In the genomic region with DNA sequence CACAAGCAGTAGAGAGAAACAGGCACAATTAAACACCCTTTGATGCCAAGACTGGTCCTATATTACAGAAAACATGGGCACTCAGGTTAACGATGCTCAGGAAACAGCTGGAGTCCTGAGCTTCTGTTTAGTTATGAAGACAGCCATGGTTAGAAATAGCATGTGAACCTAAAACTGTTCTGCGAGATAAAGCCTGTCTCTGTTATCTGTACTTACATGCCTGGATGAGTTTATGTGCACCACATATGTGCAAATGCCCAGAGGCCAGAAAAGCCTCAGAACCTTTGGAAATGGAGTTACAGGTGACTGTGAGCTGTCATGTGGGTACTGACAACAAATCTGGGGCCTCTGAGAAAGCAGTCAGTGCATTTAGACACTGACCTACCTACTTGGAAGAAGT, we compare ENCODE assay signal across 31 mouse cellular contexts. TPM values are rescaled to one million over a fixed set of nuclear protein-coding genes. Genes with fewer than 3 reads are reported as not detected.
DNase-seq lines count a peak whose midpoint lies in the region; ATAC-seq and TF ChIP-seq lines count a peak whose summit lies in the region.
"Had no signal": no experiment of that assay in that cellular context is flagged by ENCODE, and none has a peak within 500 bp of the region (broad histone marks: within the 10 kb centered on the region; RNA-seq: fewer than 3 reads in every experiment).

No protein-coding gene starts in this region.

- peaks cover 13% of the 10 kb centered on the region for H3K4me1 ChIP-seq in heart, postnatal 0 days (ENCODE audit: control insufficient read depth, insufficient read depth)
- peaks cover 87% of the 10 kb centered on the region for H3K4me1 ChIP-seq in liver, embryonic 12.5 days
- H3K4me1 ChIP-seq in midbrain, postnatal 0 days (ENCODE audit: insufficient read depth, low read length): no peaks in the 10 kb centered on the region
- H3K4me1 ChIP-seq: embryonic facial prominence, embryonic 15.5 days; midbrain, embryonic 13.5 days had no signal

- no peak overlapping the region for H3K9ac ChIP-seq in heart, postnatal 0 days (replicated peaks; ENCODE audit: low read depth, low read length)
- H3K9ac ChIP-seq in liver, embryonic 12.5 days: peak overlapping the region; percentile 14
- no peak overlapping the region for H3K9ac ChIP-seq in midbrain, postnatal 0 days (replicated peaks; ENCODE audit: low read length, poor library complexity, severe bottlenecking)
- H3K9ac ChIP-seq: embryonic facial prominence, embryonic 15.5 days; midbrain, embryonic 13.5 days; neural tube, embryonic 12.5 days had no signal

- H3K4me2 ChIP-seq in heart, postnatal 0 days (ENCODE audit: low read depth, low read length): no peak overlapping the region
- H3K4me2 ChIP-seq in liver, embryonic 12.5 days: peak overlapping the region; percentile 44
- H3K4me2 ChIP-seq in midbrain, postnatal 0 days (ENCODE audit: low read depth, low read length, poor library complexity, severe bottlenecking): no peak overlapping the region
- H3K4me2 ChIP-seq: embryonic facial prominence, embryonic 15.5 days; midbrain, embryonic 13.5 days; neural tube, embryonic 12.5 days had no signal

- no peak for TF ChIP-seq EP300 in heart, postnatal 0 days (IDR thresholded peaks at IDR 0.05; ENCODE audit: low read depth)

- intact Hi-C loops in left cerebral cortex, postnatal 14 days (cut with DNase I): no loop called here

- TF ChIP-seq CTCF in heart, postnatal 0 days (IDR thresholded peaks at IDR 0.05; ENCODE audit: low read depth): no peak
- no peak for TF ChIP-seq CTCF in midbrain, postnatal 0 days (IDR thresholded peaks at IDR 0.05)

- H3K27ac ChIP-seq in heart, postnatal 0 days (ENCODE audit: low read depth): peak overlapping the region; percentile 12; the same call in 1 of the 2 replicates
- peak overlapping the region; percentile 89 for H3K27ac ChIP-seq in liver, embryonic 12.5 days
- no peak overlapping the region for H3K27ac ChIP-seq in midbrain, postnatal 0 days (ENCODE audit: low read depth, low read length)
- H3K27ac ChIP-seq: embryonic facial prominence, embryonic 15.5 days; kidney, postnatal 0 days; midbrain, embryonic 13.5 days; neural tube, embryonic 12.5 days had no signal

- no peak for ATAC-seq in heart, postnatal 0 days (ENCODE audit: insufficient read depth, low read depth)
- ATAC-seq in common myeloid progenitor, adult 5-6 weeks (replicated peaks; ENCODE audit: low read depth, poor library complexity, severe bottlenecking): peak; percentile 50; the same call in 1 of the 2 replicates
- peak; percentile 84 for ATAC-seq in liver, embryonic 12.5 days
- 0 out of 2 replicates have a peak, but pooled peaks have one; percentile 21 for ATAC-seq in megakaryocyte, adult 5-6 weeks (ENCODE audit: poor library complexity, severe bottlenecking)
- no peak for ATAC-seq in midbrain, postnatal 0 days (ENCODE audit: low FRiP score)
- ATAC-seq: CD4-positive, CD25-positive, alpha-beta regulatory T cell, adult 4 months; midbrain, embryonic 13.5 days; Patski had no signal

- no peaks in the 10 kb centered on the region for H3K36me3 ChIP-seq in heart, postnatal 0 days (replicated peaks; ENCODE audit: control insufficient read depth, insufficient read depth, low read length)
- no peaks in the 10 kb centered on the region for H3K36me3 ChIP-seq in liver, embryonic 12.5 days
- H3K36me3 ChIP-seq in midbrain, postnatal 0 days (ENCODE audit: insufficient read depth, low read length): no peaks in the 10 kb centered on the region
- H3K36me3 ChIP-seq: embryonic facial prominence, embryonic 15.5 days; midbrain, embryonic 13.5 days; neural tube, embryonic 12.5 days had no signal

- no peak overlapping the region for H3K4me3 ChIP-seq in heart, postnatal 0 days (ENCODE audit: low read depth, low read length)
- H3K4me3 ChIP-seq in liver, embryonic 12.5 days: no peak overlapping the region
- H3K4me3 ChIP-seq in midbrain, postnatal 0 days (ENCODE audit: low read depth, low read length): no peak overlapping the region
- H3K4me3 ChIP-seq: embryonic facial prominence, embryonic 15.5 days; midbrain, embryonic 13.5 days; neural tube, embryonic 12.5 days had no signal

- H3K27me3 ChIP-seq in heart, postnatal 0 days (ENCODE audit: control insufficient read depth, insufficient read depth, low read length): no peaks in the 10 kb centered on the region
- no peaks in the 10 kb centered on the region for H3K27me3 ChIP-seq in liver, embryonic 12.5 days (replicated peaks)
- no peaks in the 10 kb centered on the region for H3K27me3 ChIP-seq in midbrain, postnatal 0 days (ENCODE audit: insufficient read depth, low read length)
- H3K27me3 ChIP-seq: embryonic facial prominence, embryonic 15.5 days; midbrain, embryonic 13.5 days; neural tube, embryonic 12.5 days; Patski had no signal

- WGBS in heart, postnatal 0 days: 34% methylated on average over 2 of the region's 2 CpGs
- WGBS in liver, embryonic 12.5 days (ENCODE audit: insufficient replicate concordance): 18% methylated on average over 2 of the region's 2 CpGs
- WGBS in midbrain, postnatal 0 days: 90% methylated on average over 2 of the region's 2 CpGs

- no peak for DNase-seq in heart, postnatal 0 days (ENCODE audit: low spot score)
- no peak for DNase-seq in heart, adult 18-20 months
- DNase-seq in frontal cortex, postnatal 14 days (ENCODE audit: low spot score in 2 of 2): no peak
- DNase-seq in left cerebral cortex, postnatal 14 days (ENCODE audit: low spot score in 2 of 2): no peak
- no peak for DNase-seq in midbrain, postnatal 0 days (ENCODE audit: low spot score)
- DNase-seq: adrenal gland, adult 2 months; cerebellum, adult 18-20 months; cerebellum, postnatal 25 days; gastrocnemius, postnatal 36 days; heart, postnatal 14 days; kidney, adult 11 months; lung, adult 18-20 months; lung, postnatal 10 days; thymus, adult 18-20 months; thymus, postnatal 4 days had no signal

- H3K9me3 ChIP-seq in heart, postnatal 0 days (replicated peaks; ENCODE audit: control insufficient read depth, low read length): no peaks in the 10 kb centered on the region
- H3K9me3 ChIP-seq in liver, embryonic 12.5 days (replicated peaks): no peaks in the 10 kb centered on the region
- no peaks in the 10 kb centered on the region for H3K9me3 ChIP-seq in midbrain, postnatal 0 days (ENCODE audit: low read length)
- H3K9me3 ChIP-seq: embryonic facial prominence, embryonic 15.5 days; midbrain, embryonic 13.5 days; neural tube, embryonic 12.5 days had no signal

RNA-seq across cellular contexts. Expression of gene Rnase1, which starts 2.6 kb away (rescaled TPM):
- not detected in 2 replicates for total RNA-seq in heart, postnatal 0 days (2014; rRNA removed; ENCODE audit: low replicate concordance)
- polyA plus RNA-seq in heart, postnatal 0 days (2015; fragmentation: Nextera tagmentation; extraction: Ambion mirVana): 0.23 and 0.67 TPM in 2 replicates
- total RNA-seq in heart, adult 18-20 months (2021): 1 to 10 TPM in 1 of 2 experiments, under 1 TPM in 1; 0.89 to 1.3 TPM
- total RNA-seq in common myeloid progenitor, adult 5-6 weeks (2017): not detected in 2 replicates
- polyA plus RNA-seq in liver, embryonic 12.5 days (2016; fragmentation: Nextera tagmentation; extraction: Ambion mirVana): not detected in 2 replicates
- not detected in 2 replicates for total RNA-seq in megakaryocyte, adult 5-6 weeks (2015)
- total RNA-seq in megakaryocyte, adult 5-6 weeks (2017): not detected in 2 replicates
- total RNA-seq in left cerebral cortex, postnatal 14 days (2021): under 1 TPM in 1 of 2 experiments, not detected in 1; 0.48 TPM
- 1.0 TPM in 1 of 2 replicates, not detected in the other for total RNA-seq in midbrain, postnatal 0 days (2014; rRNA removed)
- polyA plus RNA-seq in midbrain, postnatal 0 days (2015; fragmentation: Nextera tagmentation; extraction: Ambion mirVana): 0.34 and 0.78 TPM in 2 replicates
- total RNA-seq: gastrocnemius, postnatal 36 days; heart, postnatal 14 days had no signal
- polyA plus RNA-seq: adrenal gland, adult 2 months; CD4-positive, CD25-positive, alpha-beta regulatory T cell, adult 4 months; forebrain, embryonic 11.5 days; hindbrain, embryonic 11.5 days; midbrain, embryonic 13.5 days; Patski had no signal

RNA-seq across cellular contexts. Expression of gene Rnase2b, which starts 18.1 kb away (rescaled TPM):
- not detected in 2 replicates for total RNA-seq in heart, postnatal 0 days (2014; rRNA removed; ENCODE audit: low replicate concordance)
- polyA plus RNA-seq in heart, postnatal 0 days (2015; fragmentation: Nextera tagmentation; extraction: Ambion mirVana): not detected in 2 replicates
- total RNA-seq in heart, adult 18-20 months (2021): not detected
- total RNA-seq in common myeloid progenitor, adult 5-6 weeks (2017): not detected in 2 replicates
- not detected in 2 replicates for polyA plus RNA-seq in liver, embryonic 12.5 days (2016; fragmentation: Nextera tagmentation; extraction: Ambion mirVana)
- total RNA-seq in megakaryocyte, adult 5-6 weeks (2015): 7.5 and 8.9 TPM in 2 replicates
- 0.92 and 4.3 TPM in 2 replicates for total RNA-seq in megakaryocyte, adult 5-6 weeks (2017)
- not detected for total RNA-seq in left cerebral cortex, postnatal 14 days (2021)
- not detected in 2 replicates for total RNA-seq in midbrain, postnatal 0 days (2014; rRNA removed)
- not detected in 2 replicates for polyA plus RNA-seq in midbrain, postnatal 0 days (2015; fragmentation: Nextera tagmentation; extraction: Ambion mirVana)
- total RNA-seq: adrenal gland, adult 2 months; adrenal gland, postnatal 4 days; gastrocnemius, adult 18-20 months; gastrocnemius, postnatal 36 days; heart, postnatal 14 days had no signal
- polyA plus RNA-seq: adrenal gland, adult 2 months; CD4-positive, CD25-positive, alpha-beta regulatory T cell, adult 4 months; embryonic facial prominence, embryonic 15.5 days; forebrain, embryonic 11.5 days; hindbrain, embryonic 11.5 days; kidney, postnatal 0 days; limb, embryonic 11.5 days; midbrain, embryonic 13.5 days; neural tube, embryonic 12.5 days; Patski; stomach, embryonic 14.5 days had no signal

RNA-seq across cellular contexts. Expression of gene Rnase6, which starts 20.2 kb away (rescaled TPM):
- total RNA-seq in heart, postnatal 0 days (2014; rRNA removed; ENCODE audit: low replicate concordance): not detected in 2 replicates
- polyA plus RNA-seq in heart, postnatal 0 days (2015; fragmentation: Nextera tagmentation; extraction: Ambion mirVana): 0.63 and 0.81 TPM in 2 replicates
- 1 to 10 TPM in 1 of 2 experiments, under 1 TPM in 1; 0.65 to 1.2 TPM for total RNA-seq in heart, adult 18-20 months (2021)
- total RNA-seq in common myeloid progenitor, adult 5-6 weeks (2017): 49.7 and 62.1 TPM in 2 replicates
- 2.3 and 4.0 TPM in 2 replicates for polyA plus RNA-seq in liver, embryonic 12.5 days (2016; fragmentation: Nextera tagmentation; extraction: Ambion mirVana)
- total RNA-seq in megakaryocyte, adult 5-6 weeks (2015): 288 and 294 TPM in 2 replicates
- total RNA-seq in megakaryocyte, adult 5-6 weeks (2017): 303 and 351 TPM in 2 replicates
- not detected for total RNA-seq in left cerebral cortex, postnatal 14 days (2021)
- 1.3 and 2.5 TPM in 2 replicates for total RNA-seq in midbrain, postnatal 0 days (2014; rRNA removed)
- 1.9 and 2.5 TPM in 2 replicates for polyA plus RNA-seq in midbrain, postnatal 0 days (2015; fragmentation: Nextera tagmentation; extraction: Ambion mirVana)
- polyA plus RNA-seq: forebrain, embryonic 11.5 days; hindbrain, embryonic 11.5 days; Patski had no signal

RNA-seq across cellular contexts. Expression of gene Eddm3b, which starts 29.7 kb away (rescaled TPM):
- not detected in 2 replicates for total RNA-seq in heart, postnatal 0 days (2014; rRNA removed; ENCODE audit: low replicate concordance)
- not detected in 2 replicates for polyA plus RNA-seq in heart, postnatal 0 days (2015; fragmentation: Nextera tagmentation; extraction: Ambion mirVana)
- not detected for total RNA-seq in heart, adult 18-20 months (2021)
- total RNA-seq in common myeloid progenitor, adult 5-6 weeks (2017): not detected in 2 replicates
- not detected in 2 replicates for polyA plus RNA-seq in liver, embryonic 12.5 days (2016; fragmentation: Nextera tagmentation; extraction: Ambion mirVana)
- total RNA-seq in megakaryocyte, adult 5-6 weeks (2015): not detected in 2 replicates
- total RNA-seq in megakaryocyte, adult 5-6 weeks (2017): not detected in 2 replicates
- not detected for total RNA-seq in left cerebral cortex, postnatal 14 days (2021)
- not detected in 2 replicates for total RNA-seq in midbrain, postnatal 0 days (2014; rRNA removed)
- polyA plus RNA-seq in midbrain, postnatal 0 days (2015; fragmentation: Nextera tagmentation; extraction: Ambion mirVana): 0.11 TPM in 1 of 2 replicates, not detected in the other
- total RNA-seq: adrenal gland, adult 2 months; gastrocnemius, adult 18-20 months; gastrocnemius, postnatal 36 days; heart, postnatal 14 days; layer of hippocampus, postnatal 25 days had no signal
- polyA plus RNA-seq: adrenal gland, adult 2 months; CD4-positive, CD25-positive, alpha-beta regulatory T cell, adult 4 months; embryonic facial prominence, embryonic 15.5 days; forebrain, embryonic 11.5 days; limb, embryonic 11.5 days; midbrain, embryonic 13.5 days; neural tube, embryonic 12.5 days; Patski; stomach, embryonic 14.5 days had no signal

RNA-seq across cellular contexts. Expression of gene Ang, which starts 53.0 kb away (rescaled TPM):
- total RNA-seq in heart, postnatal 0 days (2014; rRNA removed; ENCODE audit: low replicate concordance): 9.3 TPM in 1 of 2 replicates, not detected in the other
- 2.6 and 2.9 TPM in 2 replicates for polyA plus RNA-seq in heart, postnatal 0 days (2015; fragmentation: Nextera tagmentation; extraction: Ambion mirVana)
- 1 to 10 TPM; 6.1 to 6.9 TPM for total RNA-seq in heart, adult 18-20 months (2021)
- 1.1 TPM in 1 of 2 replicates, not detected in the other for total RNA-seq in common myeloid progenitor, adult 5-6 weeks (2017)
- 2.6 and 3.5 TPM in 2 replicates for polyA plus RNA-seq in liver, embryonic 12.5 days (2016; fragmentation: Nextera tagmentation; extraction: Ambion mirVana)
- 8.2 and 10.0 TPM in 2 replicates for total RNA-seq in megakaryocyte, adult 5-6 weeks (2015)
- 9.4 and 13.7 TPM in 2 replicates for total RNA-seq in megakaryocyte, adult 5-6 weeks (2017)
- 1 to 10 TPM; 2.9 to 4.1 TPM for total RNA-seq in left cerebral cortex, postnatal 14 days (2021)
- 2.1 and 3.2 TPM in 2 replicates for total RNA-seq in midbrain, postnatal 0 days (2014; rRNA removed)
- polyA plus RNA-seq in midbrain, postnatal 0 days (2015; fragmentation: Nextera tagmentation; extraction: Ambion mirVana): 2.3 and 3.3 TPM in 2 replicates

Comparison
In these comparisons a context has a peak if more than half of its experiments do, and no peak if none do; other contexts are left out.
1. ATAC-seq: peak in common myeloid progenitor, adult 5-6 weeks (single experiment), liver, embryonic 12.5 days (single experiment) and megakaryocyte, adult 5-6 weeks (single experiment); none in heart, postnatal 0 days (single experiment) and midbrain, postnatal 0 days (single experiment).
2. RNA of gene Rnase6, which starts 20.2 kb away (total RNA-seq): 288 to 351 TPM in megakaryocyte, adult 5-6 weeks and 49.7 to 62.1 TPM in common myeloid progenitor, adult 5-6 weeks; 1.3 to 2.5 TPM in midbrain, postnatal 0 days, 0.65 to 1.2 TPM in heart, adult 18-20 months, not detected in left cerebral cortex, postnatal 14 days and not detected in heart, postnatal 0 days; every median in the first group is over 10 times any median in the second.